Mouse (Mus musculus) bone marrow macrophage, adult 2 months (primary cell): Measurements from ENCODE around the gene Cped1. TPM values are rescaled to one million over a fixed set of nuclear protein-coding genes. Genes with fewer than 3 reads are reported as not detected.

ENCODE experiments used
- H3K27ac ChIP-seq: 2 replicates; pipeline ENCODE4 v1.5.1; 2012; ENCODE audit warnings: low read depth, low read length; ENCODE audit not compliant: insufficient read depth
- H3K4me1 ChIP-seq: 2 replicates; pipeline ENCODE4 v1.6.1; 2012; ENCODE audit warnings: low read length; ENCODE audit not compliant: control insufficient read depth, insufficient read depth
- H3K4me3 ChIP-seq: 2 replicates; pipeline ENCODE4 v1.5.1; 2012; ENCODE audit warnings: mild to moderate bottlenecking, low read length, moderate library complexity; ENCODE audit not compliant: insufficient read depth
- CTCF ChIP-seq: IDR thresholded peaks from 2 replicates; pipeline ENCODE4 v1.5.1; 2012; ENCODE audit warnings: low read depth, mild to moderate bottlenecking, low read length, moderate library complexity
- POLR2A ChIP-seq: IDR thresholded peaks from 2 replicates; pipeline ENCODE4 v1.6.1; 2012; ENCODE audit warnings: mild to moderate bottlenecking, low read depth, low read length, borderline replicate concordance
- polyA plus RNA-seq: library from polyadenylated mRNA; stranded (reverse); fragments of >200 nt; gene quantifications from 2 replicates; pipeline ENCODE4 v1.2.4, GENCODE M21; 2012; ENCODE audit not compliant: missing spikeins, insufficient read depth, insufficient read length

Gene Cped1
- polyA plus RNA-seq, 1 experiment: 0.79 TPM

GRCm38 (mm10) chr6:22011546-22011945, 25.8 kb downstream of the Cped1 start:
- Histone ChIP-seq H3K27ac (no peak overlapping the region), H3K4me1 (0 out of 2 replicates have a peak, but pooled peaks cover 7% of the 10 kb centered on the region), H3K4me3 (no peak overlapping the region)
- no peak for TF ChIP-seq CTCF
- no peak for TF ChIP-seq POLR2A

GRCm38 (mm10) chr6:22012099-22012498, 26.4 kb downstream of the Cped1 start:
- Histone ChIP-seq H3K27ac (no peak overlapping the region), H3K4me3 (no peak overlapping the region), H3K4me1 (0 out of 2 replicates have a peak, but pooled peaks cover 7% of the 10 kb centered on the region)
- TF ChIP-seq CTCF (no peak), POLR2A (no peak)

DNA sequence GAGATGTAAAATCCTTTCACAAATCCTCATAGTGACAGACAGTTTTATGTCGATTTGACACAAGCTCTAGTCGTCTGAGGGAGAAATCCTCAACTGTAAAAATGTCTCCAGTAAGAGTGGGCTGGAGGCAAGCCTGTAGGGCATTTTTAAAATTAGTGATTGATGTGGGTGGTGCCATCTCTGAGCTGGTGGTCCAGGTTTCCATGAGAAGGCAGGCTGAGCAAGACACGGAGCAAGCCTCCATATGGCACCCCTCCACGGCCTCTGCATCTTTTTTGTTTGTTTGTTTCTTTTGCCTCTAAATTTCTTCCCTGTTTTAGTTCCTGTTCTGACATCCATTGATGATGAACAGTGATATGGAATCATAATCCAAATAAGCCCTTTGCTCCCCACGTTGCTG, 26.8 kb downstream of the Cped1 start:
- Histone ChIP-seq H3K27ac (no peak overlapping the region), H3K4me3 (no peak overlapping the region), H3K4me1 (0 out of 2 replicates have a peak, but pooled peaks cover 7% of the 10 kb centered on the region)
- TF ChIP-seq POLR2A (no peak), CTCF (no peak)

DNA sequence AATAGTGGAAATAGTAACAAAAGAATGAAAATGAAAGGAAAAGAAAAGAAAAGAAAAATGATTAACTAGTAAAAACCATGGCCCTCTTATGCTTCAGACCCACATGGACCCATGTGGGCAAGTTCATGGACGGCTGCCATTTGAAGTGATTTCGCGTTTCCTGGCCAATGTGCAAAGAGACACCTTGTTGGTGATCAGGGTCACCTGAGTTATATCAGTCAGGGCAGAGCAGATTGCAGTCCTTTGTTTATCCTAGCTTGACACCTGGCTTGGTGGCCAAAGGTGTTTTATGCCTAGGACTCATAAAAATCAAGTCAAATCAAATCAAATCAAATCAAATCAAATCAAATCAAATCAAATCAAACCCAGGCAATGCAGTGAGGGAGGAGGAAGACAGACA, 27.7 kb downstream of the Cped1 start:
- Histone ChIP-seq H3K4me1 (0 out of 2 replicates have a peak, but pooled peaks cover 7% of the 10 kb centered on the region), H3K27ac (no peak overlapping the region), H3K4me3 (no peak overlapping the region)
- no peak for TF ChIP-seq CTCF
- no peak for TF ChIP-seq POLR2A

- TF ChIP-seq POLR2A: no peak
- TF ChIP-seq CTCF: no peak
- Histone ChIP-seq H3K4me3 (no peak overlapping the region), H3K4me1 (0 out of 2 replicates have a peak, but pooled peaks cover 7% of the 10 kb centered on the region), H3K27ac (no peak overlapping the region)
These were observed 28.7 kb downstream of the Cped1 start for GRCm38 (mm10) chr6:22014291-22014911.

GRCm38 (mm10) chr6:22017631-22018030, 31.9 kb downstream of the Cped1 start:
- no peak for TF ChIP-seq POLR2A
- no peak for TF ChIP-seq CTCF

DNA sequence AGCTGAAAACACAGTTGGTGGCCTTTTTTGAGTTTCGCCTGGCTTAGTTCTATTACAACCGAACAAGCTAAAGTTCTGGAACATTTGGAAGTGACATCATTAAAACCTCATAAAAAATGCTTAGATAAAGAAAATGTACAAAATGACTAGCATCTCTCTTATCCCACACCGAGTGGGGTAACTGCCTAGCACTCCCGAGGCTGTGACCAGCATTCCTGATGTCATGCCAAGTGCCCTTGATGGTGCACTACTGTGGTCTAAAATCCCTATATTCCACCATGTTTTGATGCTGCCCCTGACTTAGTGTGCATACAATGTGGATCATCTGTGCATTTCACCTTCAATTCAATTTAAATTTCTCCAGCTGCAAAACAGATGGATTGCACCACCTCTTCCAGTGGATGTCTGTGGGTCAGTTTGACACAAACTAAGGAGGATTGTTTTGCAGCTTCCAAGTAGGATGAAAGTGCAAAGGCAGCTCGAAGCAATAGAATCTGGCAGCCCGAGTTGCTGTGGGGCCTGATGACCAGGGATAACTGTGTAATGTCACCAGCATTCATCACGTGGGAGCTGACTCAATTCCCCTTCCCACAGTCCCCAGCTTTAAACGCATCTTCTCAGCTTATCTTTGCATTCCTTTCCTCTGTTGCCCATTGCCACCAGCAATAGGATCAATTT, 33.2 kb downstream of the Cped1 start:
- no peak overlapping the region for H3K4me3 ChIP-seq
- TF ChIP-seq POLR2A: no peak
- TF ChIP-seq CTCF: no peak

More at GRCm38 (mm10) chr6:22017631-22018030, 31.9 kb downstream of the Cped1 start:
- Histone ChIP-seq H3K4me3 (no peak overlapping the region), H3K27ac (no peak overlapping the region), H3K4me1 (0 out of 2 replicates have a peak, but pooled peaks cover 2% of the 10 kb centered on the region)

GRCm38 (mm10) chr6:22019637-22020036, 33.9 kb downstream of the Cped1 start:
- TF ChIP-seq CTCF (no peak), POLR2A (no peak)
- Histone ChIP-seq H3K4me3 (no peak overlapping the region), H3K4me1 (0 out of 2 replicates have a peak, but pooled peaks cover 2% of the 10 kb centered on the region), H3K27ac (no peak overlapping the region)

More for the DNA sequence above, 33.2 kb downstream of the Cped1 start:
- H3K27ac ChIP-seq: no peak overlapping the region
- H3K4me1 ChIP-seq: 0 out of 2 replicates have a peak, but pooled peaks cover 2% of the 10 kb centered on the region

DNA sequence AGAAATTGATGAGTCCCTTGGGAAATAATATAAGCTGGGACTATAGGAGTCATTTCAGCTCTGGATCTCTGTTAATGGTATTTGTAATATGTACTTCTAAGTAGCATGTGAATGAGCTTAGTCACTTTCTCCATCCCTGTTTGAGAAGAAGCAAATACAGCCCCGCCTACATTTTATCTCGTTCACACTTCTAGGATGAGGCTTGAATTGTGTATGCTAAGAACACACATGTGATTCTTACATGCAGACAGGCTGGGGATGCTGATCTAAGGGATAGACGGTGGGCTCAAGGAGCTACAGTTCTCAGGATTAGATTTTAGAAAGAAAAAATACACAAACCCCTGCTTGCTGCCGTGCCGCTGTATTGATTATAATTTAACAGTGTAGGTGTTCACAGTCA, 35.0 kb downstream of the Cped1 start:
- no peak for TF ChIP-seq CTCF
- TF ChIP-seq POLR2A: no peak

DNA sequence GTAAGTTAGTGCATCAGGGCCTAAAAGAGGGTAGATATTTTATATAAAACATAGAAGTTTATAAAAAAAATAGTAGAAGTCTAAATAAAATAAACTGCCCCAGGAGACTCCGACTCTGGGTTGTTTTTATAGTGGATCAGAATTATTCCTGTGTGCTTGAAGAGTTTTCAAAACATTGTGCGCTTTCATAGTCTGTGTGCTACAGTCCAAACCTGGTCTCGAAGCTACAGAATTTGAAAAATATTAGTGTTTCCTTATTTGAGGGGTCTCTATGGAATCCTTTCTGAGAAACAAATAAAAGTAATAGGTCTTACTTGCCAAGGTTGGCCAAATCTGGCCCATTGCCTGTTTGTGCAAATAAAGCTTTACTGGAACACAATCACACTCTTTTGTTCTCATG, 35.6 kb downstream of the Cped1 start:
- H3K4me3 ChIP-seq: no peak overlapping the region
- H3K27ac ChIP-seq: no peak overlapping the region
- 0 out of 2 replicates have a peak, but pooled peaks cover 2% of the 10 kb centered on the region for H3K4me1 ChIP-seq
- TF ChIP-seq POLR2A (no peak), CTCF (no peak)

More for the DNA sequence above, 35.0 kb downstream of the Cped1 start:
- Histone ChIP-seq H3K4me1 (0 out of 2 replicates have a peak, but pooled peaks cover 2% of the 10 kb centered on the region), H3K27ac (no peak overlapping the region), H3K4me3 (no peak overlapping the region)
